Mouse (Mus musculus) central nervous system, embryonic 14 days (tissue): ENCODE measurements around the gene Amfr. TPM values are rescaled to one million over a fixed set of nuclear protein-coding genes. Genes with fewer than 3 reads are reported as not detected.

Source experiments
- polyA plus RNA-seq: library from polyadenylated mRNA; depleted of rRNA; stranded (reverse); fragments of >200 nt; gene quantifications from 2 replicates; pipeline ENCODE4 v1.2.3, GENCODE M21; 2012; rRNA removed

The Amfr gene
- polyA plus RNA-seq: 74.8 and 78.1 TPM in 2 replicates

GRCm38 (mm10) chr8:94012013-94012951 lies at the start of gene Amfr:
TSS of gene Amfr (minus strand) at chr8:94012842.

GRCm38 (mm10) chr8:94036944-94037524 lies 24.4 kb upstream of the Amfr start, which contains the start of the genes Nudt21 and Ogfod1:
TSS of gene Nudt21 (minus strand) at chr8:94037031.
TSS of gene Ogfod1 (plus strand) at chr8:94037198.

Other genes with a start within 250 kb of the Amfr start
- 328 and 334 TPM in 2 replicates for gene Gnao1, start 202.9 kb downstream of the Amfr start, polyA plus RNA-seq
- 81.2 and 110 TPM in 2 replicates for gene Nudt21, start 24.2 kb upstream of the Amfr start, polyA plus RNA-seq
- 12.4 and 14.3 TPM in 2 replicates for gene Ogfod1, start 24.4 kb upstream of the Amfr start, polyA plus RNA-seq
- 55.0 and 62.2 TPM in 2 replicates for gene Bbs2, start 86.1 kb upstream of the Amfr start, polyA plus RNA-seq
- not detected in 2 replicates for gene Mt4, start 124.4 kb upstream of the Amfr start, polyA plus RNA-seq
- gene Mt3, start 139.8 kb upstream of the Amfr start, polyA plus RNA-seq: 148 and 175 TPM in 2 replicates
- 25.5 and 30.4 TPM in 2 replicates for gene Mt2, start 159.8 kb upstream of the Amfr start, polyA plus RNA-seq
- 56.7 and 61.3 TPM in 2 replicates for gene Mt1, start 166.2 kb upstream of the Amfr start, polyA plus RNA-seq
- 66.0 and 67.6 TPM in 2 replicates for gene Nup93, start 201.7 kb upstream of the Amfr start, polyA plus RNA-seq